Mouse (Mus musculus) hindbrain, postnatal 0 days (tissue): ENCODE measurements around the gene Zmynd8. TPM values are rescaled to one million over a fixed set of nuclear protein-coding genes. Genes with fewer than 3 reads are reported as not detected.
A peak's percentile ranks its signal among the peaks of the same experiment; 100 is the strongest.

Experiments
- ATAC-seq: fragments of 200-750 bp; cut with Nextera tagmentation; 2 replicates; pipeline ENCODE4 v1.8.0; 2017; ENCODE audit warnings: mild to moderate bottlenecking, moderate TSS enrichment, moderate library complexity
- DNase-seq: peaks from one replicate; pipeline ENCODE4 v3.0.0-alpha.2; 2015; ENCODE audit warnings: low spot score
- H3K27ac ChIP-seq: fragments of 300-500 bp; sonication (generic); 2 replicates; pipeline ENCODE4 v1.5.1; 2014; ENCODE audit warnings: mild to moderate bottlenecking
- H3K27me3 ChIP-seq: fragments of 300-500 bp; sonication (generic); 2 replicates; pipeline ENCODE4 v1.6.1; 2014; ENCODE audit warnings: low read length, mixed read lengths; ENCODE audit not compliant: insufficient read depth
- H3K36me3 ChIP-seq: fragments of 300-500 bp; sonication (generic); 2 replicates; pipeline ENCODE4 v1.6.1; 2014; ENCODE audit warnings: low read length, mixed read lengths; ENCODE audit not compliant: insufficient read depth
- H3K4me1 ChIP-seq: fragments of 300-500 bp; sonication (generic); 2 replicates; pipeline ENCODE4 v1.6.1; 2014; ENCODE audit warnings: antibody characterized with exemption, low read length, mixed read lengths; ENCODE audit not compliant: insufficient read depth
- H3K4me2 ChIP-seq: fragments of 300-500 bp; sonication (generic); 2 replicates; pipeline ENCODE4 v1.6.1; 2014; ENCODE audit warnings: low read depth, mild to moderate bottlenecking, low read length, moderate library complexity, mixed read lengths
- H3K4me3 ChIP-seq: fragments of 300-500 bp; sonication (generic); 2 replicates; pipeline ENCODE4 v1.5.1; 2014; ENCODE audit warnings: low read length
- H3K9ac ChIP-seq: fragments of 300-500 bp; sonication (generic); replicated peaks from 2 replicates; pipeline ENCODE4 v1.6.1; 2014; ENCODE audit warnings: mild to moderate bottlenecking, low read length, moderate library complexity, mixed read lengths
- H3K9me3 ChIP-seq: fragments of 300-500 bp; sonication (generic); 2 replicates; pipeline ENCODE4 v1.6.1; 2016; ENCODE audit warnings: low read length, mixed read lengths
- CTCF ChIP-seq: IDR thresholded peaks from 2 replicates; pipeline ENCODE4 v1.5.1; 2016; ENCODE audit warnings: antibody characterized with exemption, control low read depth, low read depth
- WGBS: fragments of 180-500 bp; shearing (Covaris S2); extraction: QIAGEN DNeasy Blood & Tissue Kit; methylation state at CpG from one replicate; pipeline ENCODE4 v1.1.7; 2014; 5-methylcytosine and 5-hydroxymethylcytosine counted together
- polyA plus RNA-seq: library from polyadenylated mRNA; unstranded; fragments of >200 nt; fragmentation: Nextera tagmentation; extraction: Ambion mirVana; gene quantifications from 2 replicates; pipeline ENCODE4 v1.2.1, GENCODE M21; 2015
- total RNA-seq: library from RNA; depleted of rRNA; stranded (reverse); fragments of >200 nt; gene quantifications from 2 replicates; pipeline ENCODE4 v1.2.3, GENCODE M21; 2014

Zmynd8 gene
- total and polyA plus RNA-seq, 2 experiments from 2014 or later: 46.8 to 53.0 TPM

DNA sequence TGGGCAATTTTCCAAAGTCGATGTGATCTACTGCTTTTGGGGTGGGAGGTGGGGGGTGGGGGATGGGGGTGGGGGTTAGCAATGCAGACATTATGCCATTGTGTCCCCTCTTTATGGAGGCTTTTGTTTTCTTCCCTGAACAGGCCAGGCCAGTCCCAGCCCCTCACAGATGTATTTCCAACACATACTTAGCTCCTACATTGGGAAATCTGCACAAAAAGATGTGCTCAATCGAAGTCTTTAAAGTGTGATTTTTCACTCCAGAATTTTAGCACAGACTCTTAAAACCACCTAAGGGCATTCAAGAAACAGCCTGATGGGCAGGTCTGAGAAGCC, 59.5 kb downstream of the Zmynd8 start:
- 34% methylated on average over 2 of the region's 2 CpGs for WGBS
- peaks cover 5% of the 10 kb centered on the region; the same call in 1 of the 2 replicates for H3K4me1 ChIP-seq
- H3K36me3 ChIP-seq: peaks cover 48% of the 10 kb centered on the region
- ATAC-seq (no peak), DNase-seq (no peak)
- H3K9me3 ChIP-seq: no peaks in the 10 kb centered on the region
- no peak for TF ChIP-seq CTCF
- no peak overlapping the region for H3K4me2 ChIP-seq
- H3K4me3 ChIP-seq: no peak overlapping the region
- no peaks in the 10 kb centered on the region for H3K27me3 ChIP-seq
- H3K27ac ChIP-seq: peak overlapping the region; percentile 38; the same call in 1 of the 2 replicates
- no peak overlapping the region for H3K9ac ChIP-seq

DNA sequence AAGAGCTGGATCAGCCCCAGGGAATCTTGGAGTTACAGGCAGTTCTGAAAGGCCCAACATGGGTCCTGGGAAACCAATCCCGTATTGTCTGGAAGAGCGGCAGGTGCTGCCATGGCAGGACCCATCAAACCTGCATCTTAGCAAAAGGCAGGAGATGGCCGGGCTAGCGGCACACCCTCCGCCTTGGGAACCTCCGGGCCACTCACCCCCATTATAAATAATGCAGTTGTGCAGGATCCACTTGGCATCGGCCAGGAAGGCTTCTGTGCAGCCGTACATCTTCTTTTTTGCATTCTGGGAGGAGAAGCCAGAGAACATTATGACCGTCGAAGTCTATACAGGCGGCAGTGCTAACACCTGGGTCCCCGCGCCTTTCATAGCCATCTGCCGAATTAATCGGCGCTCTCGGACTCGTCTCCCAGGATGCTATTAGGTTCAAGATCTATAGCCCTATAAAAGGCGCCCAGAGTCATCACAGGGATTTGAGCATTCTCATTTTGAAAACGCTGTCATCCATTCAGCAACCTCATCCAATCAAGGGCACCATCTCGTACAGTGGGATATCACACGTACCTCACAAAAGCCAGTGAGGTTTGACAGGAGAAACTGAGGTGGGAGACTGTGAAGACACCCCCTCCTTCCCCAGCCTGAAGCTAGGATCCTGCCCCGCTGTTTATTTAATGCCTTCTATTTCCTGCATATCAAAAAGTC, 60.1 kb downstream of the Zmynd8 start:
- Histone ChIP-seq H3K9ac (no peak overlapping the region), H3K36me3 (peaks cover 54% of the 10 kb centered on the region), H3K4me2 (no peak overlapping the region), H3K27ac (peak overlapping the region; percentile 38; the same call in 1 of the 2 replicates), H3K4me3 (no peak overlapping the region), H3K9me3 (no peaks in the 10 kb centered on the region), H3K27me3 (no peaks in the 10 kb centered on the region), H3K4me1 (peaks cover 5% of the 10 kb centered on the region; the same call in 1 of the 2 replicates)
- ATAC-seq: no peak
- 44% methylated on average over 23 of the region's 23 CpGs for WGBS
- TF ChIP-seq CTCF: no peak
- peak; percentile 44 for DNase-seq

- no peak for TF ChIP-seq CTCF
- H3K4me2 ChIP-seq: no peak overlapping the region
- ATAC-seq (no peak), DNase-seq (no peak)
- H3K9ac ChIP-seq: no peak overlapping the region
- no peaks in the 10 kb centered on the region for H3K27me3 ChIP-seq
- no peak overlapping the region for H3K27ac ChIP-seq
- no peak overlapping the region for H3K4me3 ChIP-seq
- peaks cover 49% of the 10 kb centered on the region for H3K36me3 ChIP-seq
- H3K4me1 ChIP-seq: peaks cover 5% of the 10 kb centered on the region; the same call in 1 of the 2 replicates
- 87% methylated on average over 13 of the region's 13 CpGs for WGBS
- no peaks in the 10 kb centered on the region for H3K9me3 ChIP-seq
Measured at GRCm38 (mm10) chr2:165834601-165835000, 64.2 kb downstream of the Zmynd8 start.

DNA sequence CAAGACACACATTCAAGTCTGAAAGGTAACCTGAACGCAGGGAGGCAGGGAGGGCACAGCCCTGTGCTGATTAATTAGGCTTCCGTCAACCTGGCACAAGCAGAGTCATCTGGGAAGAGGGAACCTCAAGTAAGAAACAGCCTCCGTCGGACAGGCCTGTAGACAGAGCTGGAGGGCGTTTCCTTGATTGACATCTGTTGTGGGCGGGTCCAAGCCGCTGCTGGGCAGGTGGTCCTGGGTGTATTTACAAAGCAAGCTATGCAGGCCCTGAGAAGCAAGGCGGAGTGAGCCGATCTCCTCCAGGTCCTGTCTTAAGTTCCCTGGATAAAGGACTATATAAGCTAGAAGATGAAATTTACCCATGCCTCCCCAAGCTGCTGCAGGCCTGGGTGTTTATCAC, 65.3 kb downstream of the Zmynd8 start:
- Histone ChIP-seq H3K9me3 (no peaks in the 10 kb centered on the region), H3K36me3 (peaks cover 49% of the 10 kb centered on the region), H3K4me2 (no peak overlapping the region), H3K27me3 (no peaks in the 10 kb centered on the region), H3K9ac (no peak overlapping the region), H3K27ac (no peak overlapping the region), H3K4me1 (no peaks in the 10 kb centered on the region), H3K4me3 (no peak overlapping the region)
- WGBS: 55% methylated on average over 9 of the region's 9 CpGs
- DNase-seq (no peak), ATAC-seq (no peak)
- no peak for TF ChIP-seq CTCF

- WGBS: 84% methylated on average over 9 of the region's 9 CpGs
- H3K4me2 ChIP-seq: no peak overlapping the region
- H3K9ac ChIP-seq: no peak overlapping the region
- H3K4me1 ChIP-seq: no peaks in the 10 kb centered on the region
- ATAC-seq (no peak), DNase-seq (no peak)
- peaks cover 49% of the 10 kb centered on the region for H3K36me3 ChIP-seq
- no peak for TF ChIP-seq CTCF
- H3K27me3 ChIP-seq: no peaks in the 10 kb centered on the region
- H3K9me3 ChIP-seq: no peaks in the 10 kb centered on the region
- H3K4me3 ChIP-seq: no peak overlapping the region
- peak overlapping the region; percentile 26; the same call in 1 of the 2 replicates for H3K27ac ChIP-seq
Measured at GRCm38 (mm10) chr2:165832720-165833119, 66.1 kb downstream of the Zmynd8 start.

DNA sequence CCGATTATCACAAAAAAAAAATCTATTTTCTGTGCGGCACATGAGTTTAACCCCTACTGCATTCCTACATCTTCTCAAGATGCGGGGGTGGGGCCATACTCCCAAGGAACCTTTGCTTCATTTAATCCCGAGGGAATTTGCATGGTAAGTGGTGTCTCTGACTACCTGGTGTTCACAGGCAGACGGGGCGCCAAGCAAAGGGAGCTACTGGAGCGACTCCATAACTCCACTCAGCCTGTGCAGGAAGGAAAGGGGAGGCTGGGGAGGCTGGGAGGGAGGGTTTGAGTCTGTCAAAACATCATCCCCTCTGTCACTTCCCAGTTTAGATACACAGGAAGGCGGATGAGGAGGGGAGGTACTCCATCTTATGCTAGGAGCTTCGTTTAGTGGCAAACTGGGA, 66.5 kb downstream of the Zmynd8 start:
- 0 out of 2 replicates have a peak overlapping the region, but pooled peaks have one; percentile 26 for H3K27ac ChIP-seq
- no peak overlapping the region for H3K4me2 ChIP-seq
- no peak for DNase-seq
- no peaks in the 10 kb centered on the region for H3K4me1 ChIP-seq
- H3K27me3 ChIP-seq: no peaks in the 10 kb centered on the region
- no peak overlapping the region for H3K4me3 ChIP-seq
- no peak overlapping the region for H3K9ac ChIP-seq
- no peak for TF ChIP-seq CTCF
- no peaks in the 10 kb centered on the region for H3K9me3 ChIP-seq
- 55% methylated on average over 9 of the region's 9 CpGs for WGBS
- peaks cover 51% of the 10 kb centered on the region for H3K36me3 ChIP-seq
- ATAC-seq: no peak

DNA sequence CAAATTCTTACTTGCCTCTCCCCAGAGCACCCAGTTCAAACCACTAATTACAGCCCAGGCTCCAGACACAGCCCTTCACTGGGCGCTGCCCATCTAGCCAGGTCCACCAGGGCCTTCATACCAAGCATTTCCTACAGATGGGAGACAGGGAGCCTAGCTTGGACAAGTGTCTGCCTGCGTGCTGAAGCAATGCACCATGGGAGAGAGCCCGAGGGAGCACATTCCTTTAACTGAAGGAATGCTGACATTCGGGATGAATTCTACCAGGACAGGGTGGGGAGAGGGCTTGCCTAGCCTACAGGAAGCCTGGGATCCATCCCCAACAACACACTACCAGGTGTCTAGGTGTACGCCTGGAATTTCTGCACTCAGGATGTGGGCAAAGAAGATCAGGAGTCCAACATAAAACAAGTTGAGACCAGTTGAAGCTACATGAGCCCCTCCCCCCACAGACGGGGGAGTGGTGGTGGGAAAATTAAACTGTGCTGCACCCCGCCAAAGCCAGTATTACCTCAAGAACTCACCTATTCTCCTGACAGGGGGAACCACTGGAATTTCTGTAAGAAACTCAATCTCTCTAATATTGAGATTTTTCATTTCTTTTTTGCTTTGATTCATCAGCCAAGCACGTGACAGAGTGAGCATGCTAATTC, 67.1 kb downstream of the Zmynd8 start:
- H3K27me3 ChIP-seq: no peaks in the 10 kb centered on the region
- WGBS: 71% methylated on average over 8 of the region's 8 CpGs
- no peak overlapping the region for H3K4me3 ChIP-seq
- DNase-seq (no peak), ATAC-seq (no peak)
- no peaks in the 10 kb centered on the region for H3K4me1 ChIP-seq
- no peak overlapping the region for H3K9ac ChIP-seq
- H3K4me2 ChIP-seq: no peak overlapping the region
- H3K9me3 ChIP-seq: no peaks in the 10 kb centered on the region
- H3K27ac ChIP-seq: no peak overlapping the region; the same call in 1 of the 2 replicates
- no peak for TF ChIP-seq CTCF
- H3K36me3 ChIP-seq: peaks cover 56% of the 10 kb centered on the region
